Mouse (Mus musculus): ENCODE data around the gene Acat1.
A peak's percentile ranks its signal among the peaks of the same experiment; 100 is the strongest.

Gene Acat1

DNA sequence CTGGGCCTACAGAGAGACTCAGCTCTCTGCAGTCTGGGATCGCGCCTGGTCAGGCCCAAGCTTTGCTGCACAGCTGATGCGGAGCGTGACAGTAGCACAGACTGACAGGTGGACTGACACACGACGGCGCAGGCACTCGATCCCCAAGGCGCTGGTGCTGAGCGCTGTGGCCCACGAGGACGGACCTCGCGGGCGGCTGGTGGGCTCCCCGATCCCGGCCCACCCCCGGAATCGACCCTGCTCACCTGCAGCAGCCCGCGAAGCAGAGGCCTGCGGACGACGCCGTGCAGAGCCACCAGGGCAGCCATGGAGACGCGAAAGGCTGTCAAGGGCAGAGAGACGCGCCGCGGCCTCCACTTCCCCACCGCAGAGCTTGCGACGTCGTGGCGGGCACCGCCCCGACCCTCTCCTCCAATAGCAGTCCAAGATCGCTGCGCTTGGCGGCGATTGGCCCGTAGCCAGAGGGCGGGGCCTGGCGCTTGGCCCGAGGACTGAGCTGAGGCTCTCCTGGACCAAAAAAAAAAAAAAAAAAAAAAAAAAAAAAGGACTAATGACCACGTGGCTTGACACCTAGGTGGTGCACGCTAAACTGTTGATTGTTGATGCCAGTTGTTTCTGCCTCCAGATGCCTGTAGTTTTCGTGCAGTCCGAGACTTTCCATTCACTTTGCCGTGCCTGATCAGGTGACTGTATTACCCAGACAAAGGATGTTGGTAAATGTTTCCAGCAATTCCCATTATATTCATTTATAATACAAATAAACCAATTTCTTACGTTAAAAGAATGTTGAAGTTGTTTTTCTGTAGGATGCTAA lies at the start of gene Acat1:
Gene Acat1, minus strand, starts transcription at position 415 of the 814 bp plus-strand sequence.
- DNase-seq (ENCODE audit: low spot score in 2 of 2) = peak; percentile 93 to 95

DNA sequence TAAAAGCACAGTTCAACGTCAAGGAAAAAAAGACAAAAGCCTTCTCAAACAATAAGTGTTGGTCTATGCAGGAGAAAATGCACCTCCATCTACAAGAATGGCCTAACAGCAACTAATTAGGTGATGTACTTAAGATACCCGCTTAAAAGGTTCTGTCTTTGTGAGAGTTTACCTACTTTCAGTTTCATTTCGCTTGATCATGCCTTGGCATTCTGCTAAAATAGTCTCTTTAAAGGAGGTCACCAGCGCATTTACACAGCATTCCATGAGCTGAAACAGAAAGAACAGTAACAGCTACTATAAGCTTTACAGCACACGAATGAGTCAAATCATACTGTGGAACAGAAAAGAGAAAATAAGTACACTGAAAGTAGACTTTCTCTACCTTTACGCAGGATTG lies 24.6 kb upstream of the Acat1 start:
- DNase-seq (ENCODE audit: low spot score in 2 of 2) = no peak

DNA sequence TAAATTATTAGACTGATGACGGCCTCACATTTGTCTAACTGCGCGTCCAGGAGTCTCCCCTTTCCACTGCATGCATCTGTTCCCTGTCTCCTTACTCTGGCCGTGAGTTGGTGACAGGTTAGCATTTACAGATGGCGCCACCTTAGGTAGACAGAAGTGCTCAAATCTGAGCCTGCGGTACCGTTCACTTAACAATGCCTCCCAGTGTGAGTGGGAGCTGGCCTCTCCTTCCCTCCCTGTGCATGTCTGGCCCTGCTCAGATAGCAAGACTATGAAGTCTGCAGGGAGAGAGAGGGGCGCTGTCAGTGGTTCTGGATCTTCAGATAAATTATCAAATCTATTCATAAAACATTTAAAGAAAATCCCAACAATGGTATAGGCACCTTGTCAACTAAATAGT lies 5.1 kb upstream of the Acat1 start:
- DNase-seq (ENCODE audit: low spot score in 2 of 2) = no peak

DNA sequence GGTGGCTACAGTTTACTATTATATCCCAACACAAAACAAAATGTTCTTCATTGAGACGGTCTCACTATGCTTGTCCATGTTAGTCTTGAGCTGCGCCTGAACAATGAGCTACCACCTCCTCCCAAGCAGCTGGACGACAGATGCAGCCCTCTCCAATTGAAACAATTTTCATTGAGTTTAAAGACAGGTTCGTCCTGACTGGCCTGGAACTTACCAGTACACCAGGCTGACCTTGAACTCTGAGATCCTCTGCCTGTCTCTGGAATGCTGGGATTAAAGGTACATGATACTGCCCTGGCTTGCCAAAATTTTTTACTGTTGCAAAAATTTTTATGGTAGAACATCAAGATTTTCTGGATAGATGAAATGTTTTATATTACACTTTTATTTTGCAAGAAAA lies 4.1 kb upstream of the Acat1 start:
- no peak for DNase-seq (ENCODE audit: low spot score in 2 of 2)

DNA sequence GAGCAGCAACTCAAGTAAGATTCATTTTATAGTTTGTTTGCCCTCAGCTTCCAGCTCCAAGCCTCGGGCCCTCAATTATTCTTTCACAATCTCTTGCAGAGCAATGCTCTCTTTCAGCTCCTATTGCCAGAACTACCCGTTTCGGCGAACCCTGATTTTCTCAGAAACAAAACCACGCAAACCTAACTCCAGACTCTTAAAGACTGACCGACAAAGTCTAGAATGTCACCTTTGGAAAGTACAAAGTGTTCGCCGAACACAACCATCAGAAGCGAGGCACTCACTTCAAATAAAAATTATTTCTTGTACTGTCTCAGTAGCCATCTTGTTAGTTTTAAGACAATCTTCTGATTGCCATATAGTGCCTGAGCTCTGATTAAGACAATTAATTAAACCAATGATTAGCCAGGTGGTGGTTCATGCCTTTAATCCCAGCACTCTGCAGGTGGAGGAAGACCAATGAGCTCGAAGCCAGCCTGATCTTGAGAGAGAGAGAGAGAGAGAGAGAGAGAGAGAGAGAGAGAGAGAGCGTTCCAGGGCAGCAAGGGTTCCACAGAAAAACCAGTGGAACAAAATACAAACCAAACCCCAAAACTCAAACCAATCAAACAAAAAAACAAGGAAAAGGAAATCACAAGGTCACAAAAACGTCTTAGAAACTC lies 745 bp downstream of the Acat1 start:
- no peak for DNase-seq (ENCODE audit: low spot score in 2 of 2)

DNA sequence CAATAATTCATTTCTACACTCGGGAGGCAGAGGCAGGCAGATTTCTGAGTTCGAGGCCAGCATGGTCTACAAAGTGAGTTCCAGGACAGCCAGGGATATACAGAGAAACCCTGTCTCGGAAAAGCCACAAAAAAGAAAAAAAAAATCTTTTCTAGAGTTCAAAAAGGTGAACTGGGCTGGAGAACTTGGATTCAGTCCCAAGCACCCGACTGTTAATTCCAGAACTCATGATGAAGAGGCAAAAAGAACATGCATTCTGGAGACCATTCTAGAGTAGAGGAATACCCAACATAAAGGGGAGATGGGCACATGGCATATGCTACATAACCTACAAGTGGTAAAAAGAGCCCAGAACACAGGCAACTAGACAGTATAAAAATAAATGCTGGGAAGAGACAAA lies 2.4 kb downstream of the Acat1 start:
- no peak for DNase-seq (ENCODE audit: low spot score in 2 of 2)

DNA sequence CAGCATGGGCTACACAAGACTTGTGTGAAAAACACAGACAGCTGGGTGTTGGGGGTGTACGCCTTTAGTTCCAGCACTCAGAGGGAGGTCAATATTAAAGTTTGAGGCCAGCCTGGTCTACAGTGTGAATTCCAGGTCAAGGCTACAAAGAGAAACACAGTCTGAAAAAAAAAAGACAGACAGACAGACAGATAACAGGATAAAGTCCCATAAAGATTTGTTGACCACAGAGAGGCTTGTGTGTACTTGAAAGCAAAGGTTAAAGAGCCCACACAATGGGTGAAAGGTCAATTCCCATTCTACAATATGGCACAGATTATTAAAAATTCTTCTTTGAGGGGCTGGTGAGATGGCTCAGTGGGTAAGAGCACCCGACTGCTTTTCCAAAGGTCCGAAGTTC lies 3.0 kb downstream of the Acat1 start:
- no peak for DNase-seq (ENCODE audit: low spot score in 2 of 2)

DNA sequence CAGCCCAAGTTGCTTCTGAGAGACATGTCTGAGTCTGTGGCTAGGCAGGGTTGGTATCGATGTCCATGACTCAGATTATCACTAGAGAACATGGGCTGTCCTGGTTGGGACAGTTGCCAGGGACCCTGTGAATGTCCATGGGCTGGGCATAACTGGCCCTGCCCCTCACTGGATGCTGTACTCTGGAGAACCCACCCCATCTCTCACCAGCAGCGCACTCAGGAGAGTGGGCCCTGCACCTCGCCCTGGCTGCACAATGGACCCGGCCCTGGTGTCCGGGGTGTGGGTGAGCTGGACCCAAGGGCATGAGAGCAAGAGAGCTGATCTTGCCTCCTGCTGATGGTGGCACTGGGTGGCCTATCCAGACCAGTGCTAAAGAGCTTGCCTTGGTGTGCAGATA lies 5.2 kb downstream of the Acat1 start:
- no peak for DNase-seq (ENCODE audit: low spot score in 2 of 2)

DNA sequence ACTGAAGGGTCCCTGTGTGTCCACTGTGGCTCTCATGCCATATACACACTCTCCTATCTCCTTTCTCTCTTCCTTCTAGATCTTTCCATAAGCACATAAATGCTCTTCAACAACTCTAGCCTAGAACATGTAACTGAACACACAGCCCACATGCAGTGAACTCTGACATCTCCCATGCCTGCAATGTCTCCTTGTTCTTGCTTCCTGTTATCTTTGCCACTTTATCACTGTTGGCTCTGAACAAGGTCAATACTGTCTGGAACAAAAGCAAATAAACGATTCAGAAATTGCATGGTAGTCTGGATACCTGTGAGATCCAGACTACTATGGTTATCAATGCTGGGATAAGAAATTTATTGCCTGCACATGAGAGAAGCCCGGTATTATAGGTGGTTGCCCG lies 6.3 kb downstream of the Acat1 start:
- DNase-seq (ENCODE audit: low spot score in 2 of 2) = no peak

DNA sequence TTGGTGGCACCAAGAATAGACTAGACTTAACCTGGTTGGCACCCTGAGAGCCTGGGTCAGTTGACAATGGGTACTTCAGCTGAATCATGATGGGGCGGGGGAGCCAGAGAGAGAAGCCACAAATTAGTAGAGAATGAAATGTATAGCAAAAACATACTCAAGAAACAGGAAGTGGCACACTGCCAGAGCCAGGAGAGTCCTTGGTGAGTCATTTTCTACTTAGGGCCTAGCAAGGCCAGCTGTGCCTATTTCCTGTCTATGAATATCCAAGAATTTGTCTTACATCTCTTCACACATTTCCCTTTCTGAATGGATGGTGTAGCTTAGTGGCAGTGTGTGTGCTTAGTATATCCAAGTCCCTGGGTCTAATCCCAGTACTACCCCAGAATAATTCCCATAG lies 6.8 kb downstream of the Acat1 start:
- no peak for DNase-seq (ENCODE audit: low spot score in 2 of 2)

DNA sequence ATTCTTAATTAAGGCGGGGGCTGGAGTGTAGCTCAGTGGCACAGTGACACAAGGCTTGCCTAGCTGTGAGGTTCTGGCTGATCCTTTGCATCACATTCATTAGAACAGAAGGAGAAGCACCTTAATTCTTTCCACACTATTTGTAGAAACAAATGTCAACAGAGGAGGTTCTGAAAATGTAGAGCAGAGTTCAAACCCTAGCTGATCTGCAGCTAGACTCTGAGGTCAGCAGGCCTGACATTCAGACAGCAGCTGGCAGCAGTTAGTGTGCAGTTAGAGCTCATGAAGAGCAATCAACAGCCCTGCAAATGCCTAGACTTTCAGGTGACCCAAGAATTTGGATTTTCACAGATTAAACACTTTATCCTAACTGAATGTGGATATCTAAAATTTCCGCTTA lies 8.6 kb downstream of the Acat1 start:
- DNase-seq (ENCODE audit: low spot score in 2 of 2) = peak; percentile 26 to 33

DNA sequence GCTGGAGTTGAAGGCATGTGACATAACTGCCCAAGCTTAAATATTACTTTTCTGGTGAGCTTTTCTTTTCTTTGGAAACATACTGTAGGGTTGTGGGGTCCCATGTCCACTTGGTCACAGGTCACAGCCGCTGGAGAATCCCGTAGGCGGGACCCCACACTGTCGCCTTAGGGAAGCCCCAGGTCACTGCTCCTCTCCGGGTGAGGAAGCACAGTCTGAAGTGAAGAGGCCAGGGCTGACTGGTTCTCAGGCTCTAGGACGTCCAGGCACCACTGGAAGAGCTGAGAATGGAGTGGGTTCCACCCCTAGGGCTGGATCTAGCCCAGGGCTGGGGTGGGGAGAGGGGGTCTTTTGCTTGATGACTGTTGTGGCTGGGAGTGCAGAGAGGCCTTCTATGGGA lies 11.6 kb downstream of the Acat1 start:
- no peak for DNase-seq (ENCODE audit: low spot score in 2 of 2)

DNA sequence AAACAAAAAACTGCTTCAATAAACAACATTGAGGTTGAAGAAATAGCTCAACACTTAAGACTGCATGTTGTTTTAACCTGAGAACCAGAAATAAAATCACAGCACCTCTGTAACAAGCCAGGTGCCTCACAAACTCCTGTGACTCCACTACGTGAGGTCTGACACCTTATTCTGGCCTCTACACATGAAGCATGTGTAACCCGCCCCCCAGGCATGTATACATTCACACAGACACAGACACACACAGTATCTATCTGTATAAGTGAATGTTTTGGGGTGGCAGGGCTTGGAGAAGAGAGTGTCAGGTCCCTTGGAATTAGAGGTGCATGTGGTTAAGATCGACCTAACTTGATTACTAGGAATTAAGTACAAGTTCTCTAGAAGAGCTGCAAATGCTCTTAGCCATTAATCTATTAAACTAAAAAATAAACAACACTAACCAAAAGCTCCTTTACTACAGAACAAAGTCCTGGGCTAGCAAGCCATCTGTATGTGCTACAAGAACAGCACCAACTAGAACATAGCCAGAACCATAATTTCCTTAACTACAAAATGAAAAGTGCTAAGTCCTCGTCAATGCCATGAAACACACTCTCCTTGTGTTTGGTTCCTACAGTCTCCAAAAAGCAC lies 13.1 kb downstream of the Acat1 start:
- no peak for DNase-seq (ENCODE audit: low spot score in 2 of 2)

DNA sequence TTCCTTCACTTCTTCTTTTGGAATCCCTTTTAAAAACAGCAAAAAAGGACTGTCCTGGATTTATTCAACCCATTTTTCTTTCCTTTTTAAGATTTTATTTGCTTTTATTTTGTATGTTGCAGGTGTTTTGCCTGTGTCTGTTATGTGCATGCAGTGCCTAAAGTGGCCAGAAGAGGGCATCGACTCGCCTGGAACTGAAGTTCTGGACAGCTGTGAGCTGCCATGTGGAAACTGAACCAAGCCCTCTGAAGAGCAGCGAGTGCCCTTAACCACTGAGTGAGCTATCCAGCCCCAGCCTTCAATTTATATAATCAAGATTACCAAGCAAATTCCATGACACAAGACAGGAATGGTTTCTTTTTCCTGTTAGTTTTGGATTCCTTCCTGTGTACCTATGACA lies 15.4 kb downstream of the Acat1 start:
- DNase-seq (ENCODE audit: low spot score in 2 of 2) = peak in 1 of 2 experiments; percentile 63

DNA sequence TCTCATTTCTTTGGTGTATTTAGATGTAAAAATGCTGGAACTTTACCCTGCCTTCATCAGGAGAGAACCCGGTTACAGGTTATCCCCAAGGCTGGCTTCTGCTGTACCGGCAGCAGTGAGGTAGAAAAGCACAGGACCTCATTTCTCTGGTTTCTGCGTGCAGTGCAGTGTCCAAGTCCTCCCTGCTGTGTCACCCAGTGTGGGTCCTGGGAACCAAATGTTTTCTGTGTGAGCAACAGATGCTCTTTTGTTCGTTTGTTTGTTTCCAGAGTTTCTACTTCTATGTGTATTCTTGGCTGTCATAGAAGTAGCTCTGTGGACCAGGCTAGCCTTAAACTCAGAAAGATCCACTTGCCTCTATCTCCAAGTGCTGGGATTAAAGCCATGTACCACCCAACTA lies 28.3 kb downstream of the Acat1 start:
- DNase-seq (ENCODE audit: low spot score in 2 of 2) = no peak

DNA sequence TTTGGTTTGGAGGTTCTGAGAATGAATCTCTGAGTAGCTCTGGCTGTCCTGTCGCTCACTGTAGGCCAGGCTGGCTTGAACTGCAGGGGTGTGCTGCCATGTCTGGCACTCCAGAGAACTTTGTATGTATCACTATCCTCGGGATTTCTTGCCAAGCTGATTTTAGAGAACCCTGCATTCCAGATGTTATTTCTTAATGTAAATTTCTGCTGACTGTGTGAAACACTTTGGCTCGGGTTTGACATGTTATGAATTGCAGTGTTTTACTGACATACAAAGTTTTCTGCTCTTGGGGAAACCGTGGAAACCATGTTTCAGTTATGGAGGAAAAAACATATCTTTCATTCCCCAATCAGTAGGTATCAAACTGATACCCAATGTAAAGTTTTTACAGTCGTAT lies 34.5 kb downstream of the Acat1 start:
- no peak for DNase-seq (ENCODE audit: low spot score in 2 of 2)

DNA sequence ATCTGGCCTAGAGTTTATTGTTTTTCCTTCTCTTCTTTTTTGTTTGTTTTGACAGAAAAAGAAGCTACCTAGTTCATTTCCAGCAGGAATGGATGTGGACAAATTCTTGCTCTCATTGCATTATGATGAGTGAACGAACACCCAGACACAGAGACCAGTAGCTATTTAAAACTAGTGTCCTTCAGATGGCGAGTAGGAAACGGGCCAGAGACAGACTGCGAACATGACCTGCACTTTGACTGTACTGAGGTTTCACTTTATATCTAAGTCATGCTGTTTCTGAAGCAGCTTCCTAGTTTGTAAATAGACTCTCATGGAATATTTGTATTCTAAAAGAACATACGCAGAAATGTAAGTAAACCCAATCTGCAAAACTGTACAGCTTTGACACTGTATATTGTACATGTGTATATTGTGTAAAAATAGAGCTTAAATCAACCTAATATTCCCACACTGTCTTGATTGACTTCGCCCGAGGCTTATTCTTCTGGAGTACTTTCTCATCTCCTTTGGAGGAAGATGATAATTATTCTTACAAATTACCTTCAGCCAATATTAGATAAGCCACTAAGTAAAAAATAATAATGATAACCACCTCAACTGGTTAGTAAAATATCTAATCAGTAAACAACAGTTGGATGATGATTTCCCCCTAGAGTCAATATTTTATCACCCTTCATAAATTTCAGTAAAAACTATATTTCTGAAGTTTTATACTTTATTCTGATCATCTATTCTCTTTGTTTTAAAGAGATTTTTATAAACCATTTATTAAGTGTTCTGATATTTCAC lies 37.5 kb downstream of the Acat1 start:
- DNase-seq (ENCODE audit: low spot score in 2 of 2) = peak in 1 of 2 experiments; percentile 39

DNA sequence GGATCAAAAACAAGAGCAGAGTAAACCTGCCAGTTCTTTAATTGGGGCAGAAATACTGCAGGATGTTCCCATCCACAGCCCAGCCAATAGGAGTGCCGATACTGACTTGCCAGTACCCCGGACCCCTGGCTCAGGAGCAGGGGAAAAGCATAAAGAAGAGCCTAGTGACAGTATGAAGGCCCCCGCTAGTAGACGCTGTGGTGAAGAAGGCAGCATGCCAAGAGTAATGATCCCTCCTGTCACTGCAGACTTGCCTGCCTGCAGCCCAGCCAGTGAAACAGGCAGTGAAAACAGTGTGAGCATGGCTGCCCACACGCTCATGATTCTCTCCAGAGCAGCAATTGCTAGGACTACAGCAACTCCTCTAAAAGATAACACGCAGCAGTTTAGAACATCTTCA lies 39.5 kb downstream of the Acat1 start:
- no peak for DNase-seq (ENCODE audit: low spot score in 2 of 2)

DNA sequence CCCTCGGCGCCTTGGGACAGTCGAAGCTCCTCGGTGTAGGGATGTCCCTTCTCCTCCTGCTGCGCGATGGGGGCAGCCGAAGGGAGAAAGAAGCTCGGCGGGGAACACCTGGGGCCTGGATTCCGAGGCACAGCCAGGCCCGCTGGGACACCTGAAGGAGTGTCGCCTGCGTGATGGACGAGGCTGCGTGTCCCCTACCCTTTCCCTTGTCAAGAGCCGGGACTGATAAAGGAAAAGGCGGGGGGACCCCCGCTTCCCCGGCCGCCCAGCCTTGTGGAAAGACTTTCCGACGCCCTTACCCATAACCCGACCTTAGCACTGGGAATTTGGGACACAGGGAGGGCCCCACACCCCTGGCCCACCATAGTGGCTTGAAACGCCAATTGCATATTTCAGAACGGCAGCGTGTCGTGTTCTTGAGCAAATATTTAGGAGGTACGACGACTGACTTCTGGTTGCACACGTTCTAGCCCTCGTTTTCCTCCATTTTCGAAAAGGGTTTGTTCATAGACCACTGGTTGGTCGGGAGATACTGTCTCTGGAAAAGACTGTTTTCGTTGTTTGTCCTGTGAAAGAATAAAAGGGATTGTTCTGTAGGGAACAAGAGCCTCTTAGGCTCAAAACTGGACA lies 72.7 kb downstream of the Acat1 start:
- no peak for DNase-seq (ENCODE audit: low spot score in 2 of 2)

DNA sequence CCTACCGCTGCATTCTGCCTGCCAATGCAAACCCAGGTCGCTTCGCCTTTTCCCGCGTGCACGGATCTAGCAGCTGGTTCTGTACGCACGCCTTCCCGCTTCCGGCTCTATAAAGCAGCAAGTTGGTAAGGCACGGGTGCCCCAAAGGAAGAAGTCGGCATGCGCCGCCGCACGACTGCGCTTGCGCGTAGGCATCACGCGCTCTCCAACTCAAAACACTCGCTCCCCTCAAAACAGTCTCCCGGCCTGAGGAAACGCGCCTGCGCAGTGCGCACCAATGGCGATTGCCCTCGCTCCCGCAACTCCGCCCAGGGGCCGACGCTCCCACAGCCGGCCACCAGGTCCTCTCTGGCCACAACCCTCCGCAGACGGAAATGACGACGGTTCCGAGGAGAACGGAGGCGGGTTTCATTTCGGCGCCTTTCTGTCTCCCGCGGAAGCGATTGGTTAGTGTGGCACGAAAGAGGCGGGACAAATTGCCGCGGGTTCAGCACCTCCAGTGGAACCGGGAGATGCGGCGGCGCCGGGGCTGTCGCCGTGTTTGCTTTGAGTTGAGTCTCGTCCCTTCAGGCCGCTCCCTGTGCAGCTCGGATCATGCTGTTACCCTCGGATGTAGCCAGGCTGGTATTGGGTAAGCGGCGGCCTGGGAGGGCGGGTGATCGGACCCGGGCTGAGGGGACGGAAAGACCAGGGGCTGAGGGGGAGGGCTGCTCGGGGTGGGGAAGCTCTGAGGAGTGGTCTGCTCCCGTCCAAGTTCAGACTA lies 73.4 kb downstream of the Acat1 start, which contains the start of the genes Atm and Npat:
Gene Atm, minus strand, starts transcription at position 183 of the 763 bp plus-strand sequence.
Gene Npat, plus strand, starts transcription at position 490 of the 763 bp plus-strand sequence.
- peak; percentile 99 for DNase-seq (ENCODE audit: low spot score in 2 of 2)
